Mouse (Mus musculus) spleen, adult 2 months (tissue): ENCODE results near the gene Gm20388.

Experiments used
- CTCF ChIP-seq: fragments of 200-500 bp; IDR thresholded peaks from 2 replicates; pipeline ENCODE4 v1.5.1; 2011; ENCODE audit warnings: mild to moderate bottlenecking, inconsistent platforms; ENCODE audit not compliant: insufficient read depth, insufficient read length, insufficient replicate concordance; ENCODE audit errors: extremely low read depth
- POLR2A ChIP-seq: fragments of 200-500 bp; IDR thresholded peaks from 2 replicates; pipeline ENCODE4 v1.6.1; 2011; ENCODE audit warnings: low read depth, low read length, inconsistent platforms

- peak; percentile 39; the same call in 1 of the 2 replicates for TF ChIP-seq CTCF
- TF ChIP-seq POLR2A, result no peak
These were observed 1463.6 kb downstream of the Gm20388 start for GRCm38 (mm10) chr8:121374284-121374683.
